Mouse (Mus musculus): ENCODE data around the gene Lrrk2. TPM values are rescaled to one million over a fixed set of nuclear protein-coding genes. Genes with fewer than 3 reads are reported as not detected.

The Lrrk2 gene
- total RNA-seq, 2 experiments from 2014 or later: 6.1 to 8.1 TPM

- intact Hi-C loops (cut with DNase I): no loop called here
- DNase-seq: no peak
These were observed 13.0 kb downstream of the Lrrk2 start for GRCm38 (mm10) chr15:91685880-91686563.

GRCm38 (mm10) chr15:91690648-91691047 is 17.7 kb downstream of the Lrrk2 start:
- no peak for DNase-seq
- intact Hi-C loops (cut with DNase I): no loop called here

- intact Hi-C loops (cut with DNase I): no loop called here
- DNase-seq: no peak
These were observed 20.1 kb downstream of the Lrrk2 start for GRCm38 (mm10) chr15:91693051-91693450.

GRCm38 (mm10) chr15:91693856-91694255 is 20.9 kb downstream of the Lrrk2 start:
- no peak for DNase-seq
- intact Hi-C loops (cut with DNase I): no loop called here

GRCm38 (mm10) chr15:91700841-91701240 is 27.9 kb downstream of the Lrrk2 start:
- peak; percentile 67 for DNase-seq
- intact Hi-C loops (cut with DNase I): no loop called here

- peak; percentile 23 for DNase-seq
- intact Hi-C loops (cut with DNase I): no loop called here
These were observed 30.2 kb downstream of the Lrrk2 start for GRCm38 (mm10) chr15:91702991-91703715.

- DNase-seq: no peak
- intact Hi-C loops (cut with DNase I): no loop called here
These were observed 31.1 kb downstream of the Lrrk2 start for GRCm38 (mm10) chr15:91704091-91704490.

- intact Hi-C loops (cut with DNase I): no loop called here
These were observed 36.5 kb downstream of the Lrrk2 start for GRCm38 (mm10) chr15:91709207-91710130.

GRCm38 (mm10) chr15:91735216-91735922 is 62.4 kb downstream of the Lrrk2 start:
- intact Hi-C loops (cut with DNase I): no loop called here
- no peak for DNase-seq

More at GRCm38 (mm10) chr15:91709207-91710130, 36.5 kb downstream of the Lrrk2 start:
- no peak for DNase-seq

- DNase-seq: peak; percentile 56
- intact Hi-C loops (cut with DNase I): no loop called here
These were observed 64.0 kb downstream of the Lrrk2 start for GRCm38 (mm10) chr15:91736791-91737533.

- intact Hi-C loops (cut with DNase I): no loop called here
- DNase-seq: no peak
These were observed 65.8 kb downstream of the Lrrk2 start for GRCm38 (mm10) chr15:91738808-91739207.

GRCm38 (mm10) chr15:91745501-91745900 is 72.5 kb downstream of the Lrrk2 start:
- DNase-seq: no peak
- intact Hi-C loops (cut with DNase I): no loop called here

GRCm38 (mm10) chr15:91752111-91752510 is 79.1 kb downstream of the Lrrk2 start:
- peak; percentile 63 for DNase-seq
- intact Hi-C loops (cut with DNase I): loop anchor here (5.0 to 10.0 kb wide), 4 partner anchors 145 to 757 kb away; no protein-coding TSS in a partner anchor

- intact Hi-C loops (cut with DNase I): loop anchor here (5.0 to 10.0 kb wide), 4 partner anchors 146 to 759 kb away; no protein-coding TSS in a partner anchor
- DNase-seq: no peak
These were observed 80.6 kb downstream of the Lrrk2 start for GRCm38 (mm10) chr15:91753378-91754080.

- intact Hi-C loops (cut with DNase I): loop anchor here (5.0 to 10.0 kb wide), 4 partner anchors 147 to 760 kb away; no protein-coding TSS in a partner anchor
- peak; percentile 71 for DNase-seq
These were observed 81.6 kb downstream of the Lrrk2 start for GRCm38 (mm10) chr15:91754546-91754945.

GRCm38 (mm10) chr15:91755756-91756155 is 82.8 kb downstream of the Lrrk2 start:
- intact Hi-C loops (cut with DNase I): loop anchor here (10.0 kb wide), 3 partner anchors 281 to 761 kb away; no protein-coding TSS in a partner anchor
- DNase-seq: no peak

- intact Hi-C loops (cut with DNase I): no loop called here
- DNase-seq: no peak
These were observed 99.1 kb downstream of the Lrrk2 start for GRCm38 (mm10) chr15:91772041-91772440.

GRCm38 (mm10) chr15:91779166-91779565 is 106.2 kb downstream of the Lrrk2 start:
- intact Hi-C loops (cut with DNase I): no loop called here
- no peak for DNase-seq

- DNase-seq: peak; percentile 43
- intact Hi-C loops (cut with DNase I): loop anchor here (5.0 kb wide), 1 partner anchor 451 kb away; no protein-coding TSS in a partner anchor
These were observed 108.2 kb downstream of the Lrrk2 start for GRCm38 (mm10) chr15:91781172-91781571.
